Mouse (Mus musculus): ENCODE measurements around the gene Pak2.

DNA sequence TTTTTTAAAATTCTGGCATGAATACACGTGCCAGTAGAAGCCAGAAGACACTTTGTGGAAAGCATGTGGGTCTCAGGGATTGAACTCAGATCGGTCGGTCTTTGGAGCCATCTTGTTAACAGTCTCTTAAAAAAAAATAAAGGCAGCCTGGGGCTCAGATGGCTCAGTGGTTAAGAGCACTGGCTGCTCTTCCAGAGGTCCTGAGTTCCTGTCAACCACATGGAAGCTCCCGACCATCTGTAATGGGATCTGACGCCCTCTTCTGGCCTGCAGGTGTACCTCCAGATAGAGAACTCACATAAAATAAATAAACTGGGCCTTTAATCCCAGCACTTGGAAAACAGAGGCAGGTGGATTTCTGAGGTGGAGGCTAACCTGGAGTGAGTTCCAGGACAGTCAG lies 98.2 kb downstream of the Pak2 start:
- peak; percentile 9; the same call in 1 of the 2 replicates for TF ChIP-seq CTCF (IDR thresholded peaks at IDR 0.05)
- TF ChIP-seq EP300 (IDR thresholded peaks at IDR 0.05), result no peak

All from lung, postnatal 0 days (tissue).